Mouse (Mus musculus): Measurements from ENCODE around the gene Mgat4b.
A peak's percentile ranks its signal among the peaks of the same experiment; 100 is the strongest.

GRCm38 (mm10) chr11:50224671-50225530 lies 14.2 kb downstream of the Mgat4b start:
- TF ChIP-seq CTCF (IDR thresholded peaks at IDR 0.05): peak; percentile 62
- no peak for TF ChIP-seq POLR2A (IDR thresholded peaks at IDR 0.05; ENCODE audit: insufficient read depth, low read depth, low read length)
- no peak for TF ChIP-seq EP300 (IDR thresholded peaks at IDR 0.05; ENCODE audit: insufficient read depth, low read depth, low read length)

All from heart, adult 2 months (tissue).